Mouse (Mus musculus) urinary bladder, postnatal 14 days (tissue): ENCODE data around the gene Kmt2c.
A peak's percentile ranks its signal among the peaks of the same experiment; 100 is the strongest.

Experiments used
- DNase-seq: peaks from one replicate; pipeline ENCODE4 v3.0.0; 2021; ENCODE audit warnings: low spot score

The Kmt2c gene

DNA sequence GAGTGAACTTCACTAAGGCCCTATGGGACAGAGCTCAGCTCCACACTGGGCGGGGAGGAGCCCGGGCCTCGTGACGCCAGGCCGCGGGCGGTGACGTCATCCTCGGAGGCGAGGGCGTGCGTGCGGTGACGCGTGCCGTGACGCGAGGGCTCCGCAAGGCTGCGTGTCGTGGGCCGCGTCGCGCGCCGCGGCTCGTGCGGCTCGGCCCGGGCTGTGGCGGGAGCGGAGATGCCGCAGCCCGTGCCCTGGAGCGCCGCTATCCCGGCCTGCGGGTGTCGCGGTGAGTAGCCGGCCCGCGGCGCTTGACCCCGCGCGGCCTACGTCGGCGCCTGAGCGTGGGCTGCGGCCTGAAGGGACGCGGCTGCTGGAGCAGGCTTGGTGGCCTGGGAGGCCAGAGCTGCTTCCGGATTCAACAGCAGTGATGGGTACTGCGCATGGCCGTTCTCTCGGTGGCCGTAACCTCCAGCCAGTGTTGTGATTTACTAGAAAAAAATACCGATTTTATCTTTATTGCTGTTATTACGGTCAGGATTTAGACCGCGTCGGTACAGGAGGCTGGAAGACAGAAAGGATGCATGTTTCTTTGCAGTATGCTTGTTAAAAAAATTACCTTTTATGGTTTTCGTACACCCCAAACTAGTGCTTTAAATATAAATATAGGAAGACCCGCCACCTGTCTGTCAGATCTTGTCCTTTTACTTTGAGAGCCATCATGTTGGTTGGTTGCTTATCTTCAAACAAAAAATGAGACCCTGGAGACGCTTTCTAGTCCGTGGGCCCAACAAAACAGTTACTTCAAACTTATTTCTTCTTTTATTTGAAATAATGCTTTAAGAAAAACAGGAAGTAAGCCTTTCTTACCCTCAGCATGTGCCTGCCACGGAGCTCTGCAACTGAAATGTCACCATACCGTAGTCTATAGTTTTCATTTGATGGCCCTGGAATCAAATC, 275.6 kb downstream of the Kmt2c start, which contains the start of gene E130116L18Rik:
E130116L18Rik (minus strand) TSS at position 402 of the 951 bp plus-strand sequence.
- DNase-seq = peak; percentile 85
